Mouse (Mus musculus) bone marrow, adult 2 months (tissue): Measurements from ENCODE around the gene Pdcd10.

Experiments
- CTCF ChIP-seq: fragments of 200-500 bp; IDR thresholded peaks from 2 replicates; pipeline ENCODE4 v1.5.1; 2011; ENCODE audit warnings: low read length, control low read depth; ENCODE audit not compliant: control insufficient read depth, insufficient read depth
- POLR2A ChIP-seq: fragments of 200-500 bp; IDR thresholded peaks from 2 replicates; pipeline ENCODE4 v1.6.1; 2011; ENCODE audit warnings: low read depth, mild to moderate bottlenecking, control low read depth, low read length, borderline replicate concordance; ENCODE audit not compliant: control insufficient read depth

DNA sequence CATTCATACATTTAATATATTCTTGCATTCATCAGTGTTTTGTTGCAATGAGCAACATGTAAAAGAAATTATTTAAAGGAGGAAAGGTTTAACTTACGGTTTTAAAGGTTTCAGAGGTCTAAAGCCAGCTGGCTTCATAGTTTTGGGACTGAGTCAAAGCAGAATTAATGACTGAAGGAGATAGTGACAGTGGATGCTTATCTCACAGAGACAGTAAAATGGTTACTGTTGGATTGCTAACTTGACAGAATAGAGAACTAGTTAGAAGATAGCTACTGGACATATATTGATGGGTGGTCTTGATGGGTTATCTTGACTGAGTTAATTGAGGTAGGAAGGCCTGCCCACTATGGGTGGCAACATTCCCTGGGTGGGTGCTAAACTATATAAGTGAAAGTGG lies 18.9 kb upstream of the Pdcd10 start:
- TF ChIP-seq CTCF: no peak
- no peak for TF ChIP-seq POLR2A
